Mouse (Mus musculus) CH12.LX (cell line): ENCODE data around the gene Ppm1m.

Experiments used
- ELF1 ChIP-seq: IDR thresholded peaks from 2 replicates; pipeline ENCODE4 v1.6.1; 2014; ENCODE audit warnings: low read depth, mild to moderate bottlenecking, inconsistent platforms, low read length, improper control_type of control experiment
- EP300 ChIP-seq: IDR thresholded peaks from 2 replicates; pipeline ENCODE4 v1.6.1; 2011; ENCODE audit warnings: low read length, improper control_type of control experiment
- POLR2A ChIP-seq: IDR thresholded peaks from 2 replicates; pipeline ENCODE4 v1.6.1; 2011; ENCODE audit warnings: low read depth, mild to moderate bottlenecking, improper control_type of control experiment, low read length
- USF1 ChIP-seq: IDR thresholded peaks from 2 replicates; pipeline ENCODE4 v1.6.1; 2014; ENCODE audit warnings: low read depth, mild to moderate bottlenecking, inconsistent platforms, low read length, improper control_type of control experiment

DNA sequence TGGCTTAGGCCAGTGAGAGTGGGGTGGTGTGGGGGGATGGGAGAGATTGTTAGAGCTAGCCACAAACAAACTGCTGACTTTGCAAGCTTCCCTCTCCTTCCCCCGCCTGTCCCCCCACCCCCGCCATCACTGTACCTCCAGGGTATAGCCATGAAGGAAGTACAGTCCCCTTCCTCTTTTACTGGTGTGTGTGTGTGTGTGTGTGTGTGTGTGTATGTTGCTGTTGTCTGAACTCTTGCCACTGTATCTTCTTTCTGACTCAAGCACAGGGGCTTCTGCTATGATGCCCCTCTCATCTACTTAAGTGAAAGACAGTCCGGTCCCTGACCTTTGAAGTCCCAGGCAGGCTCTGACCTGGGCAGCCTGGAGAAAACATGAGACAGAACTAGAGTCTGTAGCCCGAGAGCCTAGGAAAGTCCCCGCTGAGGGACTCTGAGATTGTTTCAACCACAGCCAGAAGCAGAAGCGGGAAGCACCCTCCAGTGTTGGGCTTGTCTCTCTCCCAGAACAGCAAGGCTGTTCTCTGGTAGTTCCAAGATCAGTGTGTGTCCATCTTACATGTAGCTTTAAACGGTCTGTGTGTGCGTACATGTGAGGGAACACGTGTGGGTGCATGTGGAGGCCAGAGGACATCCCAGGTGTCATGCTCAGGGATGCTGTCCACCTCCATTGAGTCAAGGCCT is 30.6 kb upstream of the Ppm1m start:
- TF ChIP-seq POLR2A (peak; percentile 35), EP300 (peak; percentile 77), USF1 (no peak), ELF1 (peak; percentile 55; the same call in 1 of the 2 replicates)
